Mouse (Mus musculus): ENCODE results near the gene Bcorl1.

- TF ChIP-seq CTCF (IDR thresholded peaks at IDR 0.05; ENCODE audit: control insufficient read depth, insufficient read depth, insufficient read length) (no peak), USF1 (IDR thresholded peaks at IDR 0.05; ENCODE audit: low read depth) (no peak), MAX (IDR thresholded peaks at IDR 0.05) (no peak), MYOD1 (IDR thresholded peaks at IDR 0.05; ENCODE audit: control insufficient read depth, insufficient read length, low read depth) (no peak), CEBPB (IDR thresholded peaks at IDR 0.05; ENCODE audit: low read depth) (no peak), MYOG (IDR thresholded peaks at IDR 0.05; ENCODE audit: control insufficient read depth, extremely low read depth, insufficient read length) (no peak), FOSL1 (IDR thresholded peaks at IDR 0.05; ENCODE audit: insufficient read depth, low read length, poor library complexity, severe bottlenecking) (no peak)
Measured at GRCm38 (mm10) chrX:48455018-48455417, 113.9 kb downstream of the Bcorl1 start.

Data from C2C12 (cell line).